Mouse (Mus musculus): Measurements from ENCODE around the gene Olfr1051. TPM values are rescaled to one million over a fixed set of nuclear protein-coding genes. Genes with fewer than 3 reads are reported as not detected.
"Not testable (repeated sequence)": the region's sequence is repeated elsewhere in the genome, so short reads cannot be mapped to it uniquely, and the experiment has no call there.

Olfr1051 gene
- polyA plus RNA-seq (2015; fragmentation: Nextera tagmentation; extraction: Ambion mirVana) = not detected in 2 replicates

- ATAC-seq (ENCODE audit: low FRiP score, low TSS enrichment); H3K9me3 ChIP-seq (ENCODE audit: control insufficient read depth, low read length); H3K9ac ChIP-seq (ENCODE audit: low read length); H3K27ac ChIP-seq (replicated peaks); H3K27me3 ChIP-seq (ENCODE audit: control insufficient read depth, insufficient read depth, low read length); H3K4me3 ChIP-seq (ENCODE audit: low read depth, low read length); DNase-seq (ENCODE audit: low spot score); H3K4me2 ChIP-seq (replicated peaks; ENCODE audit: low read depth); H3K36me3 ChIP-seq (ENCODE audit: control insufficient read depth, insufficient read depth, low read length); H3K4me1 ChIP-seq (replicated peaks; ENCODE audit: control insufficient read depth, insufficient read depth): not testable (repeated sequence)
Measured at GRCm38 (mm10) chr2:86278988-86279387, at the start of gene Olfr1051. Gene Olfr1051, minus strand, starts transcription at chr2:86279088.

GRCm38 (mm10) chr2:86315184-86315583 lies 36.3 kb upstream of the Olfr1051 start, which contains the start of gene Olfr1053:
Gene Olfr1053, minus strand, starts transcription at chr2:86315284.
- Histone ChIP-seq H3K4me2 (replicated peaks; ENCODE audit: low read depth) (no peak within 1 kb of the TSS), H3K36me3 (ENCODE audit: control insufficient read depth, insufficient read depth, low read length) (no peaks in the 10 kb centered on the region), H3K4me3 (ENCODE audit: low read depth, low read length) (no peak within 1 kb of the TSS), H3K4me1 (replicated peaks; ENCODE audit: control insufficient read depth, insufficient read depth) (no peaks in the 10 kb centered on the region), H3K9ac (ENCODE audit: low read length) (no peak within 1 kb of the TSS), H3K27ac (replicated peaks) (no peak within 1 kb of the TSS), H3K27me3 (ENCODE audit: control insufficient read depth, insufficient read depth, low read length) (no peaks in the 10 kb centered on the region), H3K9me3 (ENCODE audit: control insufficient read depth, low read length) (no peaks in the 10 kb centered on the region)
- WGBS = 59% methylated on average over 3 of the region's 3 CpGs
- ATAC-seq (ENCODE audit: low FRiP score, low TSS enrichment) (no peak), DNase-seq (ENCODE audit: low spot score) (no peak)
- no peak for TF ChIP-seq EP300 (optimal IDR thresholded peaks at IDR 0.05)
- no peak for TF ChIP-seq CTCF (IDR thresholded peaks at IDR 0.05; ENCODE audit: low read depth)

- Histone ChIP-seq H3K27me3 (ENCODE audit: control insufficient read depth, insufficient read depth, low read length) (no peaks in the 10 kb centered on the region), H3K27ac (replicated peaks) (no peak within 1 kb of the TSS), H3K4me3 (ENCODE audit: low read depth, low read length) (no peak within 1 kb of the TSS), H3K4me1 (replicated peaks; ENCODE audit: control insufficient read depth, insufficient read depth) (no peaks in the 10 kb centered on the region), H3K9me3 (ENCODE audit: control insufficient read depth, low read length) (no peaks in the 10 kb centered on the region), H3K4me2 (replicated peaks; ENCODE audit: low read depth) (no peak within 1 kb of the TSS), H3K36me3 (ENCODE audit: control insufficient read depth, insufficient read depth, low read length) (no peaks in the 10 kb centered on the region), H3K9ac (ENCODE audit: low read length) (no peak within 1 kb of the TSS)
- DNase-seq (ENCODE audit: low spot score) = no peak
- TF ChIP-seq EP300 (optimal IDR thresholded peaks at IDR 0.05) (no peak), CTCF (IDR thresholded peaks at IDR 0.05; ENCODE audit: low read depth) (no peak)
- ATAC-seq (ENCODE audit: low FRiP score, low TSS enrichment) = no peak
Measured at GRCm38 (mm10) chr2:86292155-86292554, 13.3 kb upstream of the Olfr1051 start, which contains the start of gene Olfr1052. Gene Olfr1052, plus strand, starts transcription at chr2:86292455.

GRCm38 (mm10) chr2:86258228-86258627 lies 20.7 kb downstream of the Olfr1051 start, which contains the start of gene Olfr1049:
Gene Olfr1049, minus strand, starts transcription at chr2:86258328.
- not testable (repeated sequence) for DNase-seq (ENCODE audit: low spot score); H3K4me1 ChIP-seq (replicated peaks; ENCODE audit: control insufficient read depth, insufficient read depth); H3K4me2 ChIP-seq (replicated peaks; ENCODE audit: low read depth); H3K9me3 ChIP-seq (ENCODE audit: control insufficient read depth, low read length); H3K4me3 ChIP-seq (ENCODE audit: low read depth, low read length); H3K36me3 ChIP-seq (ENCODE audit: control insufficient read depth, insufficient read depth, low read length); H3K27me3 ChIP-seq (ENCODE audit: control insufficient read depth, insufficient read depth, low read length); ATAC-seq (ENCODE audit: low FRiP score, low TSS enrichment); H3K9ac ChIP-seq (ENCODE audit: low read length); H3K27ac ChIP-seq (replicated peaks)

GRCm38 (mm10) chr2:86240189-86240588 lies 38.7 kb downstream of the Olfr1051 start, which contains the start of gene Olfr1048:
Gene Olfr1048, minus strand, starts transcription at chr2:86240289.
- H3K4me3 ChIP-seq (ENCODE audit: low read depth, low read length) = no peak within 1 kb of the TSS
- no peak within 1 kb of the TSS for H3K9ac ChIP-seq (ENCODE audit: low read length)
- H3K9me3 ChIP-seq (ENCODE audit: control insufficient read depth, low read length) = no peaks in the 10 kb centered on the region
- H3K36me3 ChIP-seq (ENCODE audit: control insufficient read depth, insufficient read depth, low read length) = no peaks in the 10 kb centered on the region
- H3K27ac ChIP-seq (replicated peaks) = no peak within 1 kb of the TSS
- TF ChIP-seq EP300 (optimal IDR thresholded peaks at IDR 0.05) (no peak), CTCF (IDR thresholded peaks at IDR 0.05; ENCODE audit: low read depth) (no peak)
- H3K4me1 ChIP-seq (replicated peaks; ENCODE audit: control insufficient read depth, insufficient read depth) = no peaks in the 10 kb centered on the region
- no peak for DNase-seq (ENCODE audit: low spot score)
- H3K4me2 ChIP-seq (replicated peaks; ENCODE audit: low read depth) = no peak within 1 kb of the TSS
- H3K27me3 ChIP-seq (ENCODE audit: control insufficient read depth, insufficient read depth, low read length) = no peaks in the 10 kb centered on the region
- no peak for ATAC-seq (ENCODE audit: low FRiP score, low TSS enrichment)

- H3K4me3 ChIP-seq (ENCODE audit: low read depth, low read length) = no peak within 1 kb of the TSS
- ATAC-seq (ENCODE audit: low FRiP score, low TSS enrichment) (no peak), DNase-seq (ENCODE audit: low spot score) (no peak)
- H3K4me2 ChIP-seq (replicated peaks; ENCODE audit: low read depth) = no peak within 1 kb of the TSS
- H3K36me3 ChIP-seq (ENCODE audit: control insufficient read depth, insufficient read depth, low read length) = no peaks in the 10 kb centered on the region
- TF ChIP-seq EP300 (optimal IDR thresholded peaks at IDR 0.05) = no peak
- TF ChIP-seq CTCF (IDR thresholded peaks at IDR 0.05; ENCODE audit: low read depth) = no peak
- H3K27ac ChIP-seq (replicated peaks) = no peak within 1 kb of the TSS
- 83% methylated on average over 1 of the region's 1 CpGs for WGBS
- no peak within 1 kb of the TSS for H3K9ac ChIP-seq (ENCODE audit: low read length)
- H3K27me3 ChIP-seq (ENCODE audit: control insufficient read depth, insufficient read depth, low read length) = no peaks in the 10 kb centered on the region
- H3K4me1 ChIP-seq (replicated peaks; ENCODE audit: control insufficient read depth, insufficient read depth) = no peaks in the 10 kb centered on the region
- no peaks in the 10 kb centered on the region for H3K9me3 ChIP-seq (ENCODE audit: control insufficient read depth, low read length)
Measured at GRCm38 (mm10) chr2:86231301-86231700, 47.6 kb downstream of the Olfr1051 start, which contains the start of gene Olfr1047. Gene Olfr1047, minus strand, starts transcription at chr2:86231401.

Other genes starting within 250 kb of the Olfr1051 start
- 0.01 and 0.02 TPM in 2 replicates for gene Olfr1034, start 233.2 kb downstream of the Olfr1051 start, polyA plus RNA-seq (2015; fragmentation: Nextera tagmentation; extraction: Ambion mirVana)
- gene Olfr1036, start 205.1 kb downstream of the Olfr1051 start, polyA plus RNA-seq (2015; fragmentation: Nextera tagmentation; extraction: Ambion mirVana) = not detected in 2 replicates
- not detected in 2 replicates for gene Olfr1037, start 191.7 kb downstream of the Olfr1051 start, polyA plus RNA-seq (2015; fragmentation: Nextera tagmentation; extraction: Ambion mirVana)
- not detected in 2 replicates for gene Olfr1039, start 143.2 kb downstream of the Olfr1051 start, polyA plus RNA-seq (2015; fragmentation: Nextera tagmentation; extraction: Ambion mirVana)
- not detected in 2 replicates for gene Olfr1040, start 132.4 kb downstream of the Olfr1051 start, polyA plus RNA-seq (2015; fragmentation: Nextera tagmentation; extraction: Ambion mirVana)
- gene Olfr1042, start 117.2 kb downstream of the Olfr1051 start, polyA plus RNA-seq (2015; fragmentation: Nextera tagmentation; extraction: Ambion mirVana) = 0.01 TPM in 1 of 2 replicates, not detected in the other
- not detected in 2 replicates for gene Olfr1043, start 111.6 kb downstream of the Olfr1051 start, polyA plus RNA-seq (2015; fragmentation: Nextera tagmentation; extraction: Ambion mirVana)
- gene Olfr1044, start 101.3 kb downstream of the Olfr1051 start, polyA plus RNA-seq (2015; fragmentation: Nextera tagmentation; extraction: Ambion mirVana) = not detected in 2 replicates
- gene Olfr52, start 93.4 kb downstream of the Olfr1051 start, polyA plus RNA-seq (2015; fragmentation: Nextera tagmentation; extraction: Ambion mirVana) = 0.05 TPM in 1 of 2 replicates, not detected in the other
- not detected in 2 replicates for gene Olfr1045, start 76.1 kb downstream of the Olfr1051 start, polyA plus RNA-seq (2015; fragmentation: Nextera tagmentation; extraction: Ambion mirVana)
- not detected in 2 replicates for gene Olfr1046, start 59.8 kb downstream of the Olfr1051 start, polyA plus RNA-seq (2015; fragmentation: Nextera tagmentation; extraction: Ambion mirVana)
- not detected in 2 replicates for gene Olfr1047, start 47.7 kb downstream of the Olfr1051 start, polyA plus RNA-seq (2015; fragmentation: Nextera tagmentation; extraction: Ambion mirVana)
- gene Olfr1048, start 38.8 kb downstream of the Olfr1051 start, polyA plus RNA-seq (2015; fragmentation: Nextera tagmentation; extraction: Ambion mirVana) = not detected in 2 replicates
- gene Olfr1049, start 20.8 kb downstream of the Olfr1051 start, polyA plus RNA-seq (2015; fragmentation: Nextera tagmentation; extraction: Ambion mirVana) = not detected in 2 replicates
- gene Olfr1052, start 13.4 kb upstream of the Olfr1051 start, polyA plus RNA-seq (2015; fragmentation: Nextera tagmentation; extraction: Ambion mirVana) = not detected in 2 replicates
- gene Olfr1053, start 36.2 kb upstream of the Olfr1051 start, polyA plus RNA-seq (2015; fragmentation: Nextera tagmentation; extraction: Ambion mirVana) = not detected in 2 replicates
- gene Olfr1054, start 56.3 kb upstream of the Olfr1051 start, polyA plus RNA-seq (2015; fragmentation: Nextera tagmentation; extraction: Ambion mirVana) = not detected in 2 replicates
- gene Olfr1055, start 71.2 kb upstream of the Olfr1051 start, polyA plus RNA-seq (2015; fragmentation: Nextera tagmentation; extraction: Ambion mirVana) = not detected in 2 replicates
- not detected in 2 replicates for gene Olfr1056, start 83.4 kb upstream of the Olfr1051 start, polyA plus RNA-seq (2015; fragmentation: Nextera tagmentation; extraction: Ambion mirVana)
- not detected in 2 replicates for gene Olfr1057, start 99.3 kb upstream of the Olfr1051 start, polyA plus RNA-seq (2015; fragmentation: Nextera tagmentation; extraction: Ambion mirVana)
- not detected in 2 replicates for gene Olfr1058, start 109.5 kb upstream of the Olfr1051 start, polyA plus RNA-seq (2015; fragmentation: Nextera tagmentation; extraction: Ambion mirVana)
- not detected in 2 replicates for gene Olfr1061, start 135.0 kb upstream of the Olfr1051 start, polyA plus RNA-seq (2015; fragmentation: Nextera tagmentation; extraction: Ambion mirVana)
- not detected in 2 replicates for gene Olfr1062, start 147.7 kb upstream of the Olfr1051 start, polyA plus RNA-seq (2015; fragmentation: Nextera tagmentation; extraction: Ambion mirVana)
- not detected in 2 replicates for gene Olfr1065, start 171.5 kb upstream of the Olfr1051 start, polyA plus RNA-seq (2015; fragmentation: Nextera tagmentation; extraction: Ambion mirVana)
- gene Olfr1066, start 177.2 kb upstream of the Olfr1051 start, polyA plus RNA-seq (2015; fragmentation: Nextera tagmentation; extraction: Ambion mirVana) = not detected in 2 replicates
- gene Olfr228, start 208.3 kb upstream of the Olfr1051 start, polyA plus RNA-seq (2015; fragmentation: Nextera tagmentation; extraction: Ambion mirVana) = not detected in 2 replicates
- gene Olfr1076, start 229.4 kb upstream of the Olfr1051 start, polyA plus RNA-seq (2015; fragmentation: Nextera tagmentation; extraction: Ambion mirVana) = not detected in 2 replicates

Data from stomach, postnatal 0 days (tissue).